Mouse (Mus musculus) intestine, embryonic 16.5 days (tissue): ENCODE measurements around the gene Pde4a. TPM values are rescaled to one million over a fixed set of nuclear protein-coding genes. Genes with fewer than 3 reads are reported as not detected.

Source experiments
- ATAC-seq: fragments of 200-750 bp; cut with Nextera tagmentation; 2 replicates; pipeline ENCODE4 v1.8.0; 2017; ENCODE audit warnings: moderate TSS enrichment, moderate library complexity
- H3K27ac ChIP-seq: fragments of 300-500 bp; sonication (generic); 2 replicates; pipeline ENCODE4 v1.5.1; 2014; ENCODE audit warnings: mild to moderate bottlenecking, low read length
- H3K27me3 ChIP-seq: fragments of 300-500 bp; sonication (generic); replicated peaks from 2 replicates; pipeline ENCODE4 v1.6.1; 2014; ENCODE audit warnings: low read length, control low read depth, mixed read lengths; ENCODE audit not compliant: control insufficient read depth, insufficient read depth
- H3K36me3 ChIP-seq: fragments of 300-500 bp; sonication (generic); 2 replicates; pipeline ENCODE4 v1.6.1; 2014; ENCODE audit warnings: low read length, control low read depth; ENCODE audit not compliant: control insufficient read depth, insufficient read depth
- H3K4me1 ChIP-seq: fragments of 300-500 bp; sonication (generic); 2 replicates; pipeline ENCODE4 v1.6.1; 2014; ENCODE audit warnings: low read length, control low read depth, mixed read lengths; ENCODE audit not compliant: control insufficient read depth, insufficient read depth
- H3K4me2 ChIP-seq: fragments of 300-500 bp; sonication (generic); 2 replicates; pipeline ENCODE4 v1.6.1; 2014; ENCODE audit warnings: low read depth, low read length, control low read depth
- H3K4me3 ChIP-seq: fragments of 300-500 bp; sonication (generic); 2 replicates; pipeline ENCODE4 v1.5.1; 2014; ENCODE audit warnings: mild to moderate bottlenecking, low read length
- H3K9ac ChIP-seq: fragments of 300-500 bp; sonication (generic); 2 replicates; pipeline ENCODE4 v1.6.1; 2014; ENCODE audit warnings: low read depth, low read length
- H3K9me3 ChIP-seq: fragments of 300-500 bp; sonication (generic); 2 replicates; pipeline ENCODE4 v1.6.1; 2016; ENCODE audit warnings: low read length, control low read depth; ENCODE audit not compliant: control insufficient read depth
- WGBS: fragments of 180-500 bp; shearing (Covaris S2); extraction: QIAGEN DNeasy Blood & Tissue Kit; methylation state at CpG from one replicate; pipeline ENCODE4 v1.1.7; 2014; 5-methylcytosine and 5-hydroxymethylcytosine counted together
- polyA plus RNA-seq: library from polyadenylated mRNA; unstranded; fragments of >200 nt; fragmentation: Nextera tagmentation; extraction: Ambion mirVana; gene quantifications from 2 replicates; pipeline ENCODE4 v1.2.1, GENCODE M21; 2015

Pde4a gene
- polyA plus RNA-seq, 1 experiment from 2014 or later, result 6.2 TPM

DNA sequence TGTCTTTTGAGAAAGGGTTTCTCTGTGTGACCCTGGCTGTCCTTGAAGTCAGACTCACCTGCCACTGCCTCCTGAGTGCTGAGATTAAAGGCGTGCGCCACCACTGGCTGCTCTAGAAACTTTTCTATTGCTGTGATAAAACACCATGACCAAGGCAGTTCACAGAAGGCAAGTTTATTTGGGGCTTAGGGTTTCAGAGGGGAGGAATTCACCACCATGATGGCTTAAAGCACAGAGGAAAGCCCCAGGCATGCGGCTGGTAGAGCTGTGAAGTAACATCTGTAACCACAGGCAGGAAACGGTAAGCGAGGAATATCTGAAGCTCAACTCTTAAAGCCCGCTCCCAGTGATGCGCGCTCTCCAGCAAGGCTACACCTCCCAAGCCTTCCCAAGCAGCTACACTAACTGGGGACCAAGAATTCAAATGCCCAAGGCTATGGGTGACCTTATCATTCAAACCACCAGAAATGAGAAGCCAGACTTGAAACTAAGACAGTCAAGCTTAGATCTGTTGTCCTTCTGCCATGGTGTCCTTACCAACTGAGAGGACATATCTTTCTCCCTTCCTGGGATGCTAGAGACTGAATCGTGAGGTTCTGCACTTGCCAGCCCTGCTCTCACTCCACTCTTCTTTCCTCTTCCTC, 32.3 kb upstream of the Pde4a start:
- no peak overlapping the region for H3K27ac ChIP-seq
- H3K4me3 ChIP-seq, result no peak overlapping the region
- H3K9ac ChIP-seq, result no peak overlapping the region
- WGBS, result 75% methylated on average over 9 of the region's 9 CpGs
- peaks cover 5% of the 10 kb centered on the region for H3K4me1 ChIP-seq
- H3K4me2 ChIP-seq, result no peak overlapping the region
- no peak for ATAC-seq
- H3K36me3 ChIP-seq, result no peaks in the 10 kb centered on the region
- H3K27me3 ChIP-seq, result no peaks in the 10 kb centered on the region
- H3K9me3 ChIP-seq, result no peaks in the 10 kb centered on the region

DNA sequence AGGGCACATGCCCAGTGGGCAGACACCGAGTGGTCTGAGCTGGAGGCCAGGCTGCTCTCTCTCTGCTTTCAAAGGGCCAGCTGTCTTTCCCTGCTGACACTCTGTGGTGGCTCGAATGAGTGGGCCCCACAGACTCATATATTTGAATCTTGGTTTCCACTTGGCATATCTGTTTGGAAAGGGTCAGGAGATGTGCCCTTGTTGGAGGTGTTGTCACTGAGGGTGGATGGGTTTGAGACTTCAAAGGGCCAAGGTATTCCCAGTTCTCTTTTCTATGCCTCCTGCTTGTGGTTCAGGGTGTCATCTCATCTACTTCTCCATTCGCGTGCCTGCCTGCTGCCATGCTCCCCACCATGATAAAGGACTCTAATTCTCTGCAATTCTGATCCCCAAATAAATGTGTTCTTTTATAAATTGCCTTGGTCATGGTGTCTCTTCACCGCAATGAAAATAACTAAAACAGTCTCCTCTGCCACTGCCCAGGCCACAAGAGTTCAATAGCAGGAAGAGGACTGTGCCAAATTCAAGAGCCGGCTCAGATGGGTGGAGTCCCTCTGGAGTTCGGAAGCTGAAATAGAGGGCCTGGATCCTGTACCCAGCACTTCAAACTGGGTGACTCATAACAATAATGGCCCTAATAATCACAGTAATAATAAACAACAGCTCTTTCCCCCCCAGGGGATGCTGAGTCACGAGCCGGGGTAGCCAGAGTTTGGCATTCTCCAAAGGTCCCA, 30.8 kb upstream of the Pde4a start:
- Histone ChIP-seq H3K4me1 (peaks cover 5% of the 10 kb centered on the region), H3K4me2 (no peak overlapping the region), H3K36me3 (peaks cover 8% of the 10 kb centered on the region; the same call in 1 of the 2 replicates), H3K27ac (no peak overlapping the region), H3K27me3 (no peaks in the 10 kb centered on the region), H3K9me3 (no peaks in the 10 kb centered on the region), H3K4me3 (no peak overlapping the region), H3K9ac (no peak overlapping the region)
- WGBS, result 70% methylated on average over 9 of the region's 9 CpGs
- no peak for ATAC-seq

DNA sequence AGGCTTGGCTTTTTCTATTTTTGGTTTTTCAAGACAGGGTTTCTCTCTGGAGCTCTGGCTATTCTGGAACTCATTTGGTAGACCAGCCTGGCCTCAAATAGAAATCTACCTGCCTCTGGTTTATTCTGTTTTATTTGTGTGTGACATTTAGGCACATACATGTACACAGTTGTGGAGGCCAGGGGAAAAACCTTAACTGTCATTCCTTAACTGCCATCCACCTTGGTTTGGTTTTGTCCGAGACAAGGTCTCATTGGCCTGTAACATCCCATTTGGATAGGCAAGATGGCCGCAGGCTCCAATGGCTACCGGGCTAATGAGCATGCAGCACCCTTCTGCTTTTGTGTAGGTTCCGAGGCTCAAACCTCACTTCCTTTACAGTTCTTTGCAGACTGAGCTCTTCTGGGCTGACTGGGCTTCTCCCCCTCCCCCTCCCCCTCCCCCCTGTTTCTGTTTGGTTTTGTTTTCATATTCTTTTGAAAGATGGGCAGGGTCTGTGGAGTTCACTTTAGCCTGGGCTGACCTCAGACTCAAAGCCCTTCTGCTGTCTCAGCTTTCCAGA, 30.1 kb upstream of the Pde4a start:
- Histone ChIP-seq H3K9ac (no peak overlapping the region), H3K27ac (no peak overlapping the region), H3K4me1 (peaks cover 2% of the 10 kb centered on the region), H3K36me3 (peaks cover 14% of the 10 kb centered on the region; the same call in 1 of the 2 replicates), H3K9me3 (no peaks in the 10 kb centered on the region), H3K4me2 (no peak overlapping the region), H3K4me3 (no peak overlapping the region), H3K27me3 (no peaks in the 10 kb centered on the region)
- WGBS, result 73% methylated on average over 4 of the region's 4 CpGs
- no peak for ATAC-seq

DNA sequence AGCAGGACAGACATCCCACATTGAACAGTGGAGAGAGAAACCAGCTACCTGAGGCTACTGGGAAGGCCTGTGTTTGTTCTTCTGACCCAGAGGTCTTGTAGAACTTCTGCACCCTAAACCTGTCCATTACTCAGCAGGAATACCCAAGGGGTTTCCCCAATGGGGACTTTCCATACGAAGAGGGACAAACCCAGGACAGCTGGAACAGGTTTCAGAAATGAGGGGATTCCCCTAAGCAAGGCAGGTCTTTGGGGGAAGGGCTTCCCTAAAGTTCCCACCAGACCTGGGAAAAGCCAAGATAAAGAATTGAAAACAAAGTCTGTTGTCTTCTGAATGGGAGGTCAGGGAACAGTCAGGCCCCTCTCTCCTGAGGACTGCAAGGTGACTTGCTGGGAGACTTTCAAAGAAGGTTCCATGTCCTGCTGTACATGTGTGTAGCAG, 29.6 kb upstream of the Pde4a start:
- peaks cover 20% of the 10 kb centered on the region; the same call in 1 of the 2 replicates for H3K36me3 ChIP-seq
- H3K27ac ChIP-seq, result no peak overlapping the region
- no peak for ATAC-seq
- no peak overlapping the region for H3K4me2 ChIP-seq
- no peaks in the 10 kb centered on the region for H3K9me3 ChIP-seq
- H3K4me3 ChIP-seq, result no peak overlapping the region
- no peaks in the 10 kb centered on the region; the same call in 1 of the 2 replicates for H3K4me1 ChIP-seq
- H3K27me3 ChIP-seq, result no peaks in the 10 kb centered on the region
- no peak overlapping the region for H3K9ac ChIP-seq
- 64% methylated on average over 1 of the region's 1 CpGs for WGBS

DNA sequence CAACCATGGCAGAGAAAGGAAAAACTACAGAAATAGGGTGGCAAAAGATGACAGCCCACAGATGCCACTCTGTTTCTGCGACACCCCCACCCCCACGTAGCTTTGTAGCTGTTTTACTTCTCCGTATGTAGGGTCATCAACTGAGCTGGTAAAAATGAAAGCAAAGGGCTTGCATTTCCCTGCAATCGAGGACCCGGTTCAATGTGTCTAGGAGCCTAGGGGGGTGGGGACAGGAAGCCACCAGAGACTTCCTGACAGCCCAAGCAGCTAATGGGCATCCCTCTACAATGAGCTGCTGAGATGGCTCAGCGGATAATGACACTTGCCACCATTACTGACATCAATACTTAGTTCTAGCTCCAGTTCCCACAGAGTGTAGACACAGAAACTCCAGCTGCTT, 29.1 kb upstream of the Pde4a start:
- 83% methylated on average over 6 of the region's 6 CpGs for WGBS
- ATAC-seq, result no peak
- Histone ChIP-seq H3K27ac (no peak overlapping the region), H3K4me1 (no peaks in the 10 kb centered on the region; the same call in 1 of the 2 replicates), H3K9me3 (no peaks in the 10 kb centered on the region), H3K4me2 (no peak overlapping the region), H3K9ac (no peak overlapping the region), H3K36me3 (peaks cover 22% of the 10 kb centered on the region; the same call in 1 of the 2 replicates), H3K4me3 (no peak overlapping the region), H3K27me3 (no peaks in the 10 kb centered on the region)

DNA sequence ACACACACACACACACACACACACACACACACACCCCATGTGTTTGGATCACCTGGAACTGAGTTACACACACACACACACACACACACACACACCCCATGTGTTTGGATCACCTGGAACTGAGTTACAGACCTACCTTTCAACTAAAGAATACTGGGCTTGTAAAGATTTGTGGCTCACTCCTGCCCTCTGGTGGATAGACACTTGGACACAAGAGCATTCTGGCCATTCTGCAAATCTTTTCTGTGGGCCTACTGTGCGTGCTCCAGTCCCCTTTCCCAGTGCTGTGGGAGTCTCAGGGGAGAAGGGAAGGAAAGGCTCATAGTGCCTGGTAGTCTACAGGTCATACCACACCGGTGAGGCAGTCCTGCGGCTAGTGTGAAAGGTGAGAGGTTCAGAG, 28.3 kb upstream of the Pde4a start:
- Histone ChIP-seq H3K27ac (no peak overlapping the region), H3K4me2 (no peak overlapping the region), H3K4me1 (no peaks in the 10 kb centered on the region; the same call in 1 of the 2 replicates), H3K4me3 (no peak overlapping the region), H3K27me3 (no peaks in the 10 kb centered on the region), H3K9me3 (no peaks in the 10 kb centered on the region), H3K36me3 (peaks cover 26% of the 10 kb centered on the region; the same call in 1 of the 2 replicates), H3K9ac (no peak overlapping the region)
- ATAC-seq, result peak; percentile 19; the same call in 1 of the 2 replicates
- WGBS, result 58% methylated on average over 3 of the region's 3 CpGs

DNA sequence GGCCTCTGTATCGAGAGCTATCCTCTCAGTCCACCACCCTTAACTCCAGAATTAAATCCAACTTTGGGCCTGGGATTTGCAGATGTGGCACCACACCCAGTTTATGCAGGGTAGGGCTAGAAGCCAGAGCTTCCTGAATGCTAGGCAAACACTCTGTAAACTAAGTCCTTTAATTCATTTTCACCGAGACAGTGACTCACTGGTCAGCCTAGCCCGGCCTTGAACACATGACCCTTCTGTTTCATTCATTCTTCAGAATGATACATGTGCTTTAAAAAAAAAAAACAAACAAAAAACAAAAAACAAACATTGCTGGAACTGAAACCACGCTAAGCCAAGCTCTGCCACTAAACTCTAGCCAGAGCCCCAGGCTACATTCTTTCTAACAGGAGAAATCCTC, 27.1 kb upstream of the Pde4a start:
- Histone ChIP-seq H3K4me1 (no peaks in the 10 kb centered on the region; the same call in 1 of the 2 replicates), H3K27me3 (no peaks in the 10 kb centered on the region), H3K4me2 (no peak overlapping the region), H3K4me3 (no peak overlapping the region), H3K36me3 (peaks cover 32% of the 10 kb centered on the region), H3K9me3 (no peaks in the 10 kb centered on the region), H3K9ac (no peak overlapping the region), H3K27ac (no peak overlapping the region)
- no peak for ATAC-seq
- 73% methylated on average over 4 of the region's 4 CpGs for WGBS

DNA sequence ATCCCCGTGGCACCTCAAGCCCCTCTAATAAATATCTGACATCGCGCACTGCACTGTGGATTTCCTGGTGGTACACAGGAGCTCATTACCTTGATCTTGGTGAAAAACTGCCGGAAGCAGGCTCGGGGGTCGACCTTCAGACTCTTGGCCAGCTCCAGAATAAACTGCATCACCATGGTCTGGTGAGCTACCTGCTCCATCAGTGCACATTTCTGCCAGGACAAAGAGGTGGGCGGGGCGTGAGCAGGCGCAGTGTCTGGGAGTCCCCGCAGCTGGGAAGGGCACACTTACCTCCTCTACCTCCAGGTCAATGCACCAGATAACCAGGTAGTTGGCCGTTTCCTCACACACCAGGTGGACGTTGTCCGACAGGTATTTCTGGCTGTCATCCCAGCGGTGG, 23.6 kb upstream of the Pde4a start:
- Histone ChIP-seq H3K4me2 (no peak overlapping the region), H3K9me3 (no peaks in the 10 kb centered on the region), H3K9ac (no peak overlapping the region), H3K27me3 (no peaks in the 10 kb centered on the region), H3K4me1 (peaks cover 6% of the 10 kb centered on the region), H3K27ac (no peak overlapping the region), H3K36me3 (peaks cover 35% of the 10 kb centered on the region), H3K4me3 (no peak overlapping the region)
- WGBS, result 87% methylated on average over 14 of the region's 14 CpGs
- ATAC-seq, result no peak

DNA sequence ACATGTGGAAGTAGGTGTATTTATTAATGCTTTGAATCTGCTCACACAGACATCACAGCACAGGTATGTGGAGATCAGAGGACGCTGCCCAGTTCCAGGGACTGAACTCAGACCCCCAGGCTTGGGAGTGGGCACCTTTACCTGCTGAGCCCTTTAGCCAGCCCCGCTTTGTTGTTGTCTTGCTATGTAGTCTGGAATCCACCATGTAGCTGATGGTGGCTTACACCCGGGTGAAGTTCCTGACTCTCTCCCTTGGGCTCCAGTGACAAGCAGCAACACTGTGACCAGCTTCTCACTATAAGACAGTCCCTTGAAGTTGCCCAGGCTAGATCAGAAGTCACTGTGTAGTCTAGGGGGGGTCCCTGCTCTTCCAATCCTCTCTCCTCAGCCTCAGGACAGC, 21.2 kb upstream of the Pde4a start:
- no peak overlapping the region for H3K4me3 ChIP-seq
- peaks cover 25% of the 10 kb centered on the region for H3K4me1 ChIP-seq
- no peak overlapping the region for H3K9ac ChIP-seq
- H3K27ac ChIP-seq, result no peak overlapping the region
- WGBS, result 92% methylated on average over 3 of the region's 3 CpGs
- ATAC-seq, result no peak
- H3K4me2 ChIP-seq, result no peak overlapping the region
- peaks cover 31% of the 10 kb centered on the region for H3K36me3 ChIP-seq
- H3K9me3 ChIP-seq, result no peaks in the 10 kb centered on the region
- no peaks in the 10 kb centered on the region for H3K27me3 ChIP-seq
